Mouse (Mus musculus): ENCODE measurements around the gene Tnnt3.

DNA sequence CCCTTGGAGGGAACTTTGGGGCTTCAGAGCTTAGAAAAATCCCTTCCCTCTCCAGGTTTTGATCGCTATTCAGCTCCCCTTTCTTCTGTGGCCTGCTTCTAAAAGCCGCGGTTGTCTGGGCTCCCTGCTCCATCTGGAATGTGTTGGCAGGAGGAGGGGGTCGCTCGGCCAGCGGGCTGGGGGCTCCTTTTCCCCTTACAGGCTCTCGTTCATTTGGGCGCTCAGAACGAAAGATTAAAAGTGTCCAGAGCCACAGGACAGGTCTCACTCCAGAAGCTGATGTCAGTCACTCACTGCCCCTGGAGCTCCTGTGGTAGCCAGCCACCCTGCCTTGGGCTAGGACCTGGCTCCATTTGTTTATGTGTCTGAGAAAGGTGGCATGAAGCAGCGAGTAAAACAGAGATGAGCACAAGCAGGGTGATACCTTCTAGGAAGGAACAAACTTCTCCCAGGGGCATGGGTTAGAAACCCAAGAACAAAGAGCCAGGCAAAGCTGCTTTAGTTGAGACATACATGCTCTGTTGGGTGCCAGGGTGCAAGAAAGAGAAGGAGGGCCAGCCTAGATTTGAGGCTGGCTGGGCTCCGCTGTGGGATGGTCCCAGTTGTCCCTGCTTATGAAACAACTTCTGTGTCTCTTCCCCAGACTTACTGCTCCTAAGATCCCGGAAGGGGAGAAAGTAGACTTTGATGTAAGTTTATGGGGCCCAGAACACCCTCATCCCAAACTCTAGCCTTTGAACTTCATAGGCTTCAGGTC is 11.6 kb downstream of the Tnnt3 start:
- TF ChIP-seq CTCF (conservative IDR thresholded peaks at IDR 0.05; ENCODE audit: low read length) (no peak), POU5F1 (IDR thresholded peaks at IDR 0.05; ENCODE audit: borderline replicate concordance, low read length) (no peak)
